Mouse (Mus musculus) neural tube, embryonic 11.5 days (tissue): Measurements from ENCODE around the gene Hs3st3a1. TPM values are rescaled to one million over a fixed set of nuclear protein-coding genes. Genes with fewer than 3 reads are reported as not detected.

Experiments
- ATAC-seq: fragments of 200-750 bp; cut with Nextera tagmentation; 2 replicates; pipeline ENCODE4 v1.8.0; 2017; ENCODE audit warnings: moderate number of reproducible peaks, mild to moderate bottlenecking, moderate TSS enrichment, moderate library complexity; ENCODE audit not compliant: insufficient read depth, low FRiP score, low TSS enrichment
- DNase-seq: peaks from one replicate; pipeline ENCODE4 v3.0.0-alpha.2; 2015; ENCODE audit warnings: low spot score
- H3K27ac ChIP-seq: fragments of 300-500 bp; sonication (generic); 2 replicates; pipeline ENCODE4 v1.5.1; 2014; ENCODE audit warnings: low read depth, mild to moderate bottlenecking, low read length
- H3K27me3 ChIP-seq: fragments of 300-500 bp; sonication (generic); 2 replicates; pipeline ENCODE4 v1.6.1; 2014; ENCODE audit warnings: mild to moderate bottlenecking, low read length, mixed read lengths; ENCODE audit not compliant: control insufficient read depth, insufficient read depth
- H3K36me3 ChIP-seq: fragments of 300-500 bp; sonication (generic); 2 replicates; pipeline ENCODE4 v1.6.1; 2014; ENCODE audit warnings: mild to moderate bottlenecking, low read length, moderate library complexity, mixed read lengths; ENCODE audit not compliant: control insufficient read depth, insufficient read depth
- H3K4me1 ChIP-seq: fragments of 300-500 bp; sonication (generic); 2 replicates; pipeline ENCODE4 v1.6.1; 2014; ENCODE audit warnings: low read length, mixed read lengths; ENCODE audit not compliant: control insufficient read depth, insufficient read depth
- H3K4me2 ChIP-seq: fragments of 300-500 bp; sonication (generic); 2 replicates; pipeline ENCODE4 v1.6.1; 2014; ENCODE audit warnings: low read depth, mild to moderate bottlenecking, moderate library complexity
- H3K4me3 ChIP-seq: fragments of 300-500 bp; sonication (generic); 2 replicates; pipeline ENCODE4 v1.5.1; 2014; ENCODE audit warnings: low read depth, low read length
- H3K9ac ChIP-seq: fragments of 300-500 bp; sonication (generic); 2 replicates; pipeline ENCODE4 v1.6.1; 2014; ENCODE audit warnings: mild to moderate bottlenecking, low read length
- H3K9me3 ChIP-seq: fragments of 300-500 bp; sonication (generic); 2 replicates; pipeline ENCODE4 v1.6.1; 2016; ENCODE audit warnings: low read length; ENCODE audit not compliant: control insufficient read depth
- WGBS: fragments of 180-500 bp; shearing (Covaris S2); extraction: QIAGEN DNeasy Blood & Tissue Kit; methylation state at CpG from one replicate; pipeline ENCODE4 v1.1.7; 2014; 5-methylcytosine and 5-hydroxymethylcytosine counted together
- polyA plus RNA-seq: library from polyadenylated mRNA; unstranded; fragments of >200 nt; fragmentation: Nextera tagmentation; extraction: Ambion mirVana; gene quantifications from 2 replicates; pipeline ENCODE4 v1.2.1, GENCODE M21; 2014

Gene Hs3st3a1
- 3.0 and 3.6 TPM in 2 replicates for polyA plus RNA-seq

- ATAC-seq: peak; percentile 88
- DNase-seq: peak; percentile 82
- under 1% methylated on average over 34 of the region's 36 CpGs for WGBS
- H3K9me3 ChIP-seq: no peaks in the 10 kb centered on the region
- peak within 1 kb of the TSS; percentile 97 for H3K4me2 ChIP-seq
- H3K27ac ChIP-seq: peak within 1 kb of the TSS; percentile 67
- H3K27me3 ChIP-seq: no peaks in the 10 kb centered on the region
- H3K4me3 ChIP-seq: peak within 1 kb of the TSS; percentile 62
- H3K9ac ChIP-seq: peak within 1 kb of the TSS; percentile 82
- H3K36me3 ChIP-seq: no peaks in the 10 kb centered on the region
- 0 out of 2 replicates have a peak, but pooled peaks cover 2% of the 10 kb centered on the region for H3K4me1 ChIP-seq
Measured at GRCm38 (mm10) chr11:64434611-64435545, at the start of gene Hs3st3a1. Hs3st3a1 (plus strand) TSS chr11:64435332.

- Histone ChIP-seq H3K36me3 (no peaks in the 10 kb centered on the region), H3K27ac (no peak overlapping the region)
- WGBS: 91% methylated on average over 4 of the region's 4 CpGs
Measured at GRCm38 (mm10) chr11:64386333-64386732, 48.8 kb upstream of the Hs3st3a1 start.

DNA sequence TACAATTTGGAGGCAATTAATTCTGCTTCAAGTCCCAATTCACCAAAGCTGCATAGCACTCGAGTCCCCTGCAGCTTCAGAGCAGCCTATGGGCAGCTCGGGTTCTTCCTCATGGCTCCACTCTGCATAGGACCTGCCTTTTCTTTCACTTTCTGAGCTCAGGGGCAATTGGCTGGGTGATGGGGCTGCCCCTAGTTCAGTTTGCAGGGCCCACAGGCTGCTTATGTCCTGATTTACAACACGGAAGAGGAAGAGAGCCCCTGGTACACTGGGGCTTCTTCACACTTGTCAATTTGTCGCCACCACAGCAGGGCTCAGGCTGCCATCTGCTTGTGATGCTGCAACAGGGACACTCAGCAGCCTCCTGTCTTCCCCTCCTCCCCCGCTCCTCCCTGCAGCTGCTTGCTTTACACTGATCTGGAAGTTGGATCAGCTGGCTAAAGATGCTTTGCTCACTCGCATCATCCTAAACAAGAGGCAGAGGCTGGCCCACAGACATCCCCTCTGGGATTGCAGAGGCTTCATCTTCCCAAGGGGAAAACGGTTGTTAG, 38.7 kb upstream of the Hs3st3a1 start:
- peak overlapping the region; percentile 13 for H3K4me2 ChIP-seq
- peak; percentile 67 for DNase-seq
- ATAC-seq: peak; percentile 76
- no peak overlapping the region for H3K27ac ChIP-seq
- no peak overlapping the region for H3K4me3 ChIP-seq
- H3K9me3 ChIP-seq: no peaks in the 10 kb centered on the region
- 8% methylated on average over 7 of the region's 7 CpGs for whole genome bisulfite sequencing
- H3K36me3 ChIP-seq: no peaks in the 10 kb centered on the region
- H3K27me3 ChIP-seq: no peaks in the 10 kb centered on the region
- peaks cover 6% of the 10 kb centered on the region for H3K4me1 ChIP-seq
- H3K9ac ChIP-seq: no peak overlapping the region

More at GRCm38 (mm10) chr11:64386333-64386732, 48.8 kb upstream of the Hs3st3a1 start:
- no peaks in the 10 kb centered on the region for H3K4me1 ChIP-seq
- DNase-seq: no peak
- H3K27me3 ChIP-seq: no peaks in the 10 kb centered on the region
- no peak overlapping the region for H3K4me2 ChIP-seq
- no peaks in the 10 kb centered on the region for H3K9me3 ChIP-seq
- no peak overlapping the region for H3K4me3 ChIP-seq
- no peak for ATAC-seq
- H3K9ac ChIP-seq: no peak overlapping the region

GRCm38 (mm10) chr11:64396949-64397348, 38.2 kb upstream of the Hs3st3a1 start:
- no peak overlapping the region; the same call in 1 of the 2 replicates for H3K4me2 ChIP-seq
- no peaks in the 10 kb centered on the region for H3K9me3 ChIP-seq
- H3K36me3 ChIP-seq: no peaks in the 10 kb centered on the region
- no peaks in the 10 kb centered on the region for H3K27me3 ChIP-seq
- no peak overlapping the region for H3K9ac ChIP-seq
- H3K27ac ChIP-seq: no peak overlapping the region
- ATAC-seq (0 out of 2 replicates have a peak, but pooled peaks have one; percentile 23), DNase-seq (no peak)
- peaks cover 6% of the 10 kb centered on the region for H3K4me1 ChIP-seq
- H3K4me3 ChIP-seq: no peak overlapping the region
- WGBS: 62% methylated on average over 6 of the region's 6 CpGs

GRCm38 (mm10) chr11:64397612-64398011, 37.5 kb upstream of the Hs3st3a1 start:
- peaks cover 6% of the 10 kb centered on the region for H3K4me1 ChIP-seq
- DNase-seq: no peak
- 89% methylated on average over 3 of the region's 3 CpGs for WGBS
- no peak overlapping the region for H3K4me2 ChIP-seq
- ATAC-seq: no peak
- no peak overlapping the region for H3K27ac ChIP-seq
- no peaks in the 10 kb centered on the region for H3K27me3 ChIP-seq
- H3K36me3 ChIP-seq: no peaks in the 10 kb centered on the region
- no peak overlapping the region for H3K9ac ChIP-seq
- H3K4me3 ChIP-seq: no peak overlapping the region
- no peaks in the 10 kb centered on the region for H3K9me3 ChIP-seq

- Histone ChIP-seq H3K27me3 (no peaks in the 10 kb centered on the region), H3K9me3 (no peaks in the 10 kb centered on the region), H3K4me2 (no peak overlapping the region), H3K27ac (no peak overlapping the region), H3K4me3 (no peak overlapping the region), H3K36me3 (no peaks in the 10 kb centered on the region), H3K4me1 (peaks cover 6% of the 10 kb centered on the region), H3K9ac (no peak overlapping the region)
- WGBS: 36% methylated on average over 6 of the region's 6 CpGs
- ATAC-seq: no peak
- DNase-seq: peak; percentile 44
Measured at GRCm38 (mm10) chr11:64400534-64401093, 34.5 kb upstream of the Hs3st3a1 start.

- Histone ChIP-seq H3K27ac (no peak overlapping the region), H3K4me1 (no peaks in the 10 kb centered on the region), H3K27me3 (no peaks in the 10 kb centered on the region), H3K4me3 (no peak overlapping the region), H3K9me3 (no peaks in the 10 kb centered on the region), H3K4me2 (no peak overlapping the region), H3K9ac (no peak overlapping the region), H3K36me3 (no peaks in the 10 kb centered on the region)
- no peak for DNase-seq
- WGBS: 85% methylated on average over 1 of the region's 1 CpGs
- ATAC-seq: no peak
Measured at GRCm38 (mm10) chr11:64418969-64419368, 16.2 kb upstream of the Hs3st3a1 start.

- Histone ChIP-seq H3K36me3 (no peaks in the 10 kb centered on the region), H3K4me2 (peak overlapping the region; percentile 97), H3K4me1 (0 out of 2 replicates have a peak, but pooled peaks cover 2% of the 10 kb centered on the region), H3K27me3 (no peaks in the 10 kb centered on the region), H3K27ac (peak overlapping the region; percentile 67), H3K4me3 (peak overlapping the region; percentile 62), H3K9ac (peak overlapping the region; percentile 82), H3K9me3 (no peaks in the 10 kb centered on the region)
- under 1% methylated on average over 77 of the region's 81 CpGs for WGBS
- ATAC-seq (peak; percentile 73), DNase-seq (peak; percentile 75)
Measured at GRCm38 (mm10) chr11:64435546-64436411, 647 bp downstream of the Hs3st3a1 start.
